Mouse (Mus musculus): ENCODE measurements at regions not wholly inside any gene's neighbourhood (a gene's known extent, or its start where the extent isn't known, plus 50 kb on each side); places are given as distances from the start of the nearest gene placed in this dataset.
"Not testable (repeated sequence)": the region's sequence is repeated elsewhere in the genome, so short reads cannot be mapped to it uniquely, and the experiment has no call there.

DNA sequence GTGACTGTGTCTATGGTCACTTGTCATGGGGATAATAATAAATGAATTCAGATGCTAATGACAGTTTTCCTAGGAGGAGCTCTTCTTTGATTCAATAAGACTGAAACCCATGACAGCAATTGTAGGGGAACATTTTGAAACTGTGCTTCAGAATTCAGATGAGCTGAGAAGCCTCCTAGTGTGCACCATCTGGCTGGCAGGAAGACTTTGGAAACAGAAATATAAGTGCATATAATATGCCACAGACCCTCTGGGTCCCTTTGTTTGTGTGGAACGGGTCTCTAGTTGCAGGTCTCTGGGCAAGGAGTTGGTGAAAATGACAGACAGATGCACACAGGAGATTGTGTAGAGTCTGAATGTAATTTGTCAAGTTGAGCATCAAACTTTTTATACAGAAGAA, 1043.3 kb upstream of the Cntnap5a start:
- no peak for DNase-seq

DNA sequence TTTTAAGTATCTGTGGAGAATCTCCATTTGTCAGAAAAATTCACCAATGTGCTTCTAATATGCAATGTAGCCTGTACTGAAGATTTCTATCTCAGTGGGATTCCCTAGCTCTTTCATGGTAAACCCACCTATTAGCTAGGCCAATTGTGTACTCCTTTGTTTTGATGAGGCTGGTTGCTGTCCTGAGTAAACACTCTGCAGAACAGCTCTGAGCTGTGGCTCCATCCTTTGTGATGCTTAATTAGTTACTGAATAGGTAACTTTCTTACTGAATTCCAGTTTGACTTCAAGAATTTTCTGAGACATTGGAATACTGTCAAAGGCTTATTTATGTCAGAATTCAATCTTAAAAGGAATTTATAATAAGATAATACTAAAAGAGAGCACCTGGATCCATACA, 1042.7 kb upstream of the Cntnap5a start:
- not testable (repeated sequence) for DNase-seq

DNA sequence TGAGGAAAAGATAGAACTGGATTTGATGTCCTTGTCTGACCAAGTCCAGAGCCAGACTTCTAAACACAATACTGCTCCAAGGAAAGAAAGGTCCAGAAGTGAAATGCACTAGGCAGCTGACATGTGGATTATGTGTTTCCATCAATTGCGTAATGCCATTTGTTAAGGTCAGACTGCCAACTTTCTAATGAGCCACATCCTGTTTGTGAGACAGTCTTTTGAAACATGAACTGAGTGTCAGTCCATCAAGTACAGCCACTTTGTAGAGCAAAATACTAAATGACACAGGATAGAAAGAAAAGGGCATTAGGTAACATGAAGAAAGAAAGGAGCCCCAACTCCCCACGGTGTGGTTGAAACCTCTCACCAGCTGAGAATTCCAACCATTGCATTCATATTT, 1010.6 kb upstream of the Cntnap5a start:
- no peak for DNase-seq

DNA sequence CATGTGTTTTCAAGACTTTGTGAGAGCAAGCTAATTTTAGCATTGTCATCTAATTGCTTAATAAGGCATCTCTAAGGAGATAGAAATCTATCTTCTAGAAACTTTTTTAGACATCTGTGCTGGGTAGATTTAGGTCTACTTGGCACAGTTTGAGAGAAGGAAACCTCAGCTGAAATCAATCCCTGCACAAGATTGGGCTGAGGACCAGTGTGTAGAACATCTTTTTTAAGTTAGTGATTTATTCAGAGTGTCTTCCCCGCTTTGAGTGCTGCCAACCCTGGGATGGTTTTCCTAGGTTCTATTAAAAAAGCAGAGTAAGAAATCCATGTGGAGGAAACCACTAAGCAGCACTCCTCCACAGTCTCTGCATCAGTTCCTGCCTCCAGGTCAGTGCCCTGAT, 1003.3 kb upstream of the Cntnap5a start:
- no peak for DNase-seq

DNA sequence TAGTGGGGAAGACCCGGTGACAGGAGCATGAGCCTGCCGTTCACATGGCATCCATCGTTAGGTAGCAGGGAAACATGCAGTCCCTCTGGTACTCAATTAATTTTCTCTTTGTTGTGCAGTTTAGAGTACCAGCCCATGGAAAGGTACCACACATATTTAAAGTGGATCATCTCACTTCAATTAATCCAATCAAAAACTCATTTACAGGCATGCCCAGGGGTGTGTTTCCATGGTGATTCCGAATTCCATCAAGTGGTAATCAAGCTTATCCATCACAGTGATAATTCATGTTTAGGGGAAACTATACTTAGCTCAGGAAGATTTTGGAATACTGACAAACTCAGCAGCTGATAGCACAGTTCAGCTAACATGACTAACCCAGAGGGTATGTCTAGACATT, 963.4 kb upstream of the Cntnap5a start:
- no peak for DNase-seq

DNA sequence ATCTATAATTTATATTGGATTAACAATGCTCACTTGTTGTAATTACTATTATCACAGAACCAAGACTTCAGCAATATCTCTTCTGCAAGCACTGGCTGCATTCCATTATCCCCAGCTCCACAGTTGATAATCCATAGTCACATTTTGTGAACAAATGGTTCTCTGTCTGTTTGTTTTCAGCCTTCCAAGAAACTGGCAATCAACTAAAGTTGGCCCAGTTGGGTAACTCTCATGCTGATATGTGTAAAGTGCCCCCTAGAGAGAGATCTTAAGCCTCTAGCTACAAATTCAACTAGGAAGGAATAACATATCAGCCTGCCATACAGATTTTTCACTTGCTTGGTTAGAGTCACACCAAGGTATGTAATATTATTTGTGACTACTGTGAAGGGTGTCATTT, 955.4 kb upstream of the Cntnap5a start:
- peak; percentile 56 for DNase-seq

All from layer of hippocampus, adult 9-11 months (tissue).